Mouse (Mus musculus): ENCODE measurements around the gene Prpf3. TPM values are rescaled to one million over a fixed set of nuclear protein-coding genes. Genes with fewer than 3 reads are reported as not detected.
"Not testable (repeated sequence)": the region's sequence is repeated elsewhere in the genome, so short reads cannot be mapped to it uniquely, and the experiment has no call there.

The Prpf3 gene
- 10 to 100 TPM; 12.2 to 13.9 TPM for total RNA-seq (2021)
- long read RNA-seq, experiment 1, partial matches to known transcripts: 0 of 3 reads
- long read RNA-seq, experiment 1, other reads (novel, unspliced or antisense): 0 of 3 reads
- long read RNA-seq, experiment 2, transcript Prpf3-201 (16 exons, 2,933 nt): major isoform, 6 of 11 reads
- long read RNA-seq, experiment 2, partial matches to known transcripts: 3 of 11 reads
- long read RNA-seq, experiment 2, other reads (novel, unspliced or antisense): 2 of 11 reads

- intact Hi-C loops (cut with DNase I; ENCODE audit: low total_unique reads): no loop called here
- DNase-seq: peak; percentile 95
Observed at GRCm38 (mm10) chr3:95855502-95856089, at the start of gene Prpf3. Gene Prpf3 (minus strand): TSS chr3:95855885.

- peak; percentile 36 for DNase-seq
Observed at GRCm38 (mm10) chr3:95904568-95904967, 48.9 kb upstream of the Prpf3 start, which contains the start of gene Car14. Gene Car14 (minus strand): TSS chr3:95904691.

GRCm38 (mm10) chr3:95903753-95904502, 48.2 kb upstream of the Prpf3 start:
- intact Hi-C loops (cut with DNase I; ENCODE audit: low total_unique reads): no loop called here
- DNase-seq: no peak

More at GRCm38 (mm10) chr3:95904568-95904967, 48.9 kb upstream of the Prpf3 start, which contains the start of gene Car14:
- intact Hi-C loops (cut with DNase I; ENCODE audit: low total_unique reads): no loop called here

- intact Hi-C loops (cut with DNase I; ENCODE audit: low total_unique reads): no loop called here
- DNase-seq: no peak
Observed at GRCm38 (mm10) chr3:95902643-95903042, 47.0 kb upstream of the Prpf3 start.

- DNase-seq: no peak
- intact Hi-C loops (cut with DNase I; ENCODE audit: low total_unique reads): no loop called here
Observed at GRCm38 (mm10) chr3:95902373-95902625, 46.6 kb upstream of the Prpf3 start.

GRCm38 (mm10) chr3:95901616-95902372, 46.1 kb upstream of the Prpf3 start:
- intact Hi-C loops (cut with DNase I; ENCODE audit: low total_unique reads): no loop called here
- DNase-seq: peak; percentile 56

- intact Hi-C loops (cut with DNase I; ENCODE audit: low total_unique reads): no loop called here
- no peak for DNase-seq
Observed at GRCm38 (mm10) chr3:95899800-95900524, 44.3 kb upstream of the Prpf3 start.

- intact Hi-C loops (cut with DNase I; ENCODE audit: low total_unique reads): not testable (repeated sequence)
Observed at GRCm38 (mm10) chr3:95895501-95895900, 39.8 kb upstream of the Prpf3 start.

GRCm38 (mm10) chr3:95894317-95895160, 38.9 kb upstream of the Prpf3 start:
- intact Hi-C loops (cut with DNase I; ENCODE audit: low total_unique reads): no loop called here
- peak; percentile 65 for DNase-seq

More at GRCm38 (mm10) chr3:95895501-95895900, 39.8 kb upstream of the Prpf3 start:
- DNase-seq: not testable (repeated sequence)

GRCm38 (mm10) chr3:95893606-95894316, 38.1 kb upstream of the Prpf3 start, which contains the start of gene Aph1a:
Gene Aph1a (plus strand): TSS chr3:95893969.
- intact Hi-C loops (cut with DNase I; ENCODE audit: low total_unique reads): not testable (repeated sequence)
- DNase-seq: peak; percentile 97

- intact Hi-C loops (cut with DNase I; ENCODE audit: low total_unique reads): no loop called here
- no peak for DNase-seq
Observed at GRCm38 (mm10) chr3:95893126-95893525, 37.4 kb upstream of the Prpf3 start.

- no peak for DNase-seq
- intact Hi-C loops (cut with DNase I; ENCODE audit: low total_unique reads): no loop called here
Observed at GRCm38 (mm10) chr3:95892066-95893052, 36.7 kb upstream of the Prpf3 start.

GRCm38 (mm10) chr3:95891211-95892065, 35.8 kb upstream of the Prpf3 start, which contains the start of gene BC028528:
Gene BC028528 (minus strand): TSS chr3:95892005.
- intact Hi-C loops (cut with DNase I; ENCODE audit: low total_unique reads): no loop called here
- DNase-seq: peak; percentile 21

- intact Hi-C loops (cut with DNase I; ENCODE audit: low total_unique reads): no loop called here
- DNase-seq: no peak
Observed at GRCm38 (mm10) chr3:95889664-95890063, 34.0 kb upstream of the Prpf3 start.

GRCm38 (mm10) chr3:95887596-95887995, 31.9 kb upstream of the Prpf3 start:
- intact Hi-C loops (cut with DNase I; ENCODE audit: low total_unique reads): no loop called here
- DNase-seq: no peak

- intact Hi-C loops (cut with DNase I; ENCODE audit: low total_unique reads): no loop called here
- no peak for DNase-seq
Observed at GRCm38 (mm10) chr3:95884400-95884799, 28.7 kb upstream of the Prpf3 start.

All from gastrocnemius, postnatal 14 days (tissue).